Mouse (Mus musculus): ENCODE data around the gene Sh2b3. TPM values are rescaled to one million over a fixed set of nuclear protein-coding genes. Genes with fewer than 3 reads are reported as not detected.
A peak's percentile ranks its signal among the peaks of the same experiment; 100 is the strongest.

Gene Sh2b3
- polyA plus RNA-seq, 1 experiment from 2014 or later = 7.7 TPM

- ATAC-seq = no peak
Observed at GRCm38 (mm10) chr5:121867963-121868362, 30.5 kb upstream of the Sh2b3 start.

DNA sequence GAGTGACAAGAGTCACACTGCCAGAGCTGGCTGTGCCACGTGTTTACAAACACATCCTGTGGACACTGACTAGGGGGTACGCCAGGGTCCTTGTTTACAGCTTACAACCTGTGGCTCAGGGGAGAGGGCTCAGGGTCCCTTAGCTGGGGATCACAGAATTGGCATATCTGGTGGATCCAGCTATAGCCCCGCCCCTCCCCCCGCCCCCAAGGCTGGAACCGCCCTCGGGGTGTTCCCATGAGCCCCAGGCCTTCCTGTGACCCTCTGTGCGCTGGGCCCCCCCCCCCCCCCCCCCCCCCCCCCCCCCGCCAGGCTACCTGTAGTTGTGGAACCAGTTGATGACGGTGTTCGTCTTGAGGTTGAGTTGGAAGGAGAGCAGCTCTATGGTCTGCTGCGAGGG is 26.9 kb upstream of the Sh2b3 start:
- Histone ChIP-seq H3K4me3 (ENCODE audit: low read length) (peak overlapping the region; percentile 24), H3K9me3 (ENCODE audit: control insufficient read depth, low read length) (no peaks in the 10 kb centered on the region), H3K36me3 (ENCODE audit: control insufficient read depth, insufficient read depth, low read length) (peaks cover 5% of the 10 kb centered on the region; the same call in 1 of the 2 replicates), H3K4me1 (ENCODE audit: control insufficient read depth, insufficient read depth, low read length) (peaks cover 2% of the 10 kb centered on the region; the same call in 1 of the 2 replicates), H3K9ac (ENCODE audit: low read depth, low read length) (peak overlapping the region; percentile 57; the same call in 1 of the 2 replicates), H3K27me3 (replicated peaks; ENCODE audit: control insufficient read depth, insufficient read depth, low read length) (no peaks in the 10 kb centered on the region), H3K4me2 (ENCODE audit: low read depth, low read length) (peak overlapping the region; percentile 39), H3K27ac (ENCODE audit: low read length) (no peak overlapping the region)
- peak; percentile 22 for ATAC-seq
- WGBS = 8% methylated on average over 8 of the region's 11 CpGs

More at GRCm38 (mm10) chr5:121867963-121868362, 30.5 kb upstream of the Sh2b3 start:
- Histone ChIP-seq H3K4me2 (ENCODE audit: low read depth, low read length) (no peak overlapping the region), H3K9ac (ENCODE audit: low read depth, low read length) (no peak overlapping the region), H3K4me3 (ENCODE audit: low read length) (no peak overlapping the region), H3K36me3 (ENCODE audit: control insufficient read depth, insufficient read depth, low read length) (no peaks in the 10 kb centered on the region), H3K27ac (ENCODE audit: low read length) (no peak overlapping the region), H3K27me3 (replicated peaks; ENCODE audit: control insufficient read depth, insufficient read depth, low read length) (no peaks in the 10 kb centered on the region), H3K9me3 (ENCODE audit: control insufficient read depth, low read length) (no peaks in the 10 kb centered on the region), H3K4me1 (ENCODE audit: control insufficient read depth, insufficient read depth, low read length) (peaks cover 2% of the 10 kb centered on the region; the same call in 1 of the 2 replicates)
- WGBS = 71% methylated on average over 5 of the region's 5 CpGs

- Histone ChIP-seq H3K4me2 (ENCODE audit: low read depth, low read length) (no peak overlapping the region), H3K9me3 (ENCODE audit: control insufficient read depth, low read length) (no peaks in the 10 kb centered on the region), H3K27ac (ENCODE audit: low read length) (no peak overlapping the region), H3K4me3 (ENCODE audit: low read length) (no peak overlapping the region), H3K36me3 (ENCODE audit: control insufficient read depth, insufficient read depth, low read length) (peaks cover 5% of the 10 kb centered on the region; the same call in 1 of the 2 replicates), H3K4me1 (ENCODE audit: control insufficient read depth, insufficient read depth, low read length) (peaks cover 4% of the 10 kb centered on the region; the same call in 1 of the 2 replicates), H3K9ac (ENCODE audit: low read depth, low read length) (no peak overlapping the region), H3K27me3 (replicated peaks; ENCODE audit: control insufficient read depth, insufficient read depth, low read length) (no peaks in the 10 kb centered on the region)
- ATAC-seq = peak; percentile 54
- WGBS = 45% methylated on average over 5 of the region's 5 CpGs
Observed at GRCm38 (mm10) chr5:121861964-121862363, 24.5 kb upstream of the Sh2b3 start.

- Histone ChIP-seq H3K27me3 (replicated peaks; ENCODE audit: control insufficient read depth, insufficient read depth, low read length) (no peaks in the 10 kb centered on the region), H3K36me3 (ENCODE audit: control insufficient read depth, insufficient read depth, low read length) (peaks cover 8% of the 10 kb centered on the region), H3K4me2 (ENCODE audit: low read depth, low read length) (no peak overlapping the region), H3K9me3 (ENCODE audit: control insufficient read depth, low read length) (no peaks in the 10 kb centered on the region), H3K9ac (ENCODE audit: low read depth, low read length) (no peak overlapping the region), H3K4me3 (ENCODE audit: low read length) (no peak overlapping the region), H3K27ac (ENCODE audit: low read length) (peak overlapping the region; percentile 63), H3K4me1 (ENCODE audit: control insufficient read depth, insufficient read depth, low read length) (peaks cover 25% of the 10 kb centered on the region)
- ATAC-seq = 0 out of 2 replicates have a peak, but pooled peaks have one; percentile 15
- 72% methylated on average over 12 of the region's 12 CpGs for WGBS
Observed at GRCm38 (mm10) chr5:121858427-121858826, 21.0 kb upstream of the Sh2b3 start.

DNA sequence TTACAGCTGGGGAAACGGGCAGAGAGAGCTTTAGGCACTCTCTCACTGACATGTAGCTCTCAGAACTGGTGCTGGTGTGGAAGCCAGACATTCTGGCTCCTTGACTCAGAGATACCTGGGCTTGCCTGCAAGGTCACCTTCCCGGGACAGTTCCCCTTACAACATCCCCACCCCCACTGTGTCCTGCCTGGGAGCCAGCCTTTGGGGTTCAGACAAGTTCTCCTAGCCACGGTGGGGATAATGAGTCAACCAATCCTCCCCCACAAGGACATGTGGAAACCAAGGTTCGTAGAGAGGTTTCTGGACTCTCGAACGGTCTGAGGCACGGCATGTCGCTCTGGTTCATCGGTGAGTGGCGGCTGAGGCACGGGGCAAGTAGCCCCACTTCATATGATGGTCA is 19.3 kb upstream of the Sh2b3 start:
- Histone ChIP-seq H3K4me3 (ENCODE audit: low read length) (no peak overlapping the region), H3K36me3 (ENCODE audit: control insufficient read depth, insufficient read depth, low read length) (peaks cover 19% of the 10 kb centered on the region), H3K9me3 (ENCODE audit: control insufficient read depth, low read length) (no peaks in the 10 kb centered on the region), H3K4me2 (ENCODE audit: low read depth, low read length) (no peak overlapping the region), H3K9ac (ENCODE audit: low read depth, low read length) (0 out of 2 replicates have a peak overlapping the region, but pooled peaks have one; percentile 44), H3K27ac (ENCODE audit: low read length) (peak overlapping the region; percentile 68), H3K27me3 (replicated peaks; ENCODE audit: control insufficient read depth, insufficient read depth, low read length) (no peaks in the 10 kb centered on the region), H3K4me1 (ENCODE audit: control insufficient read depth, insufficient read depth, low read length) (peaks cover 31% of the 10 kb centered on the region)
- no peak for ATAC-seq
- 85% methylated on average over 11 of the region's 11 CpGs for WGBS

GRCm38 (mm10) chr5:121854768-121855167 is 17.3 kb upstream of the Sh2b3 start:
- ATAC-seq = no peak
- Histone ChIP-seq H3K4me1 (ENCODE audit: control insufficient read depth, insufficient read depth, low read length) (peaks cover 51% of the 10 kb centered on the region), H3K4me3 (ENCODE audit: low read length) (no peak overlapping the region), H3K9ac (ENCODE audit: low read depth, low read length) (0 out of 2 replicates have a peak overlapping the region, but pooled peaks have one; percentile 8), H3K36me3 (ENCODE audit: control insufficient read depth, insufficient read depth, low read length) (peaks cover 15% of the 10 kb centered on the region), H3K9me3 (ENCODE audit: control insufficient read depth, low read length) (no peaks in the 10 kb centered on the region), H3K27me3 (replicated peaks; ENCODE audit: control insufficient read depth, insufficient read depth, low read length) (no peaks in the 10 kb centered on the region), H3K4me2 (ENCODE audit: low read depth, low read length) (no peak overlapping the region), H3K27ac (ENCODE audit: low read length) (peak overlapping the region; percentile 35)
- 78% methylated on average over 10 of the region's 10 CpGs for WGBS

GRCm38 (mm10) chr5:121853368-121854051 is 16.1 kb upstream of the Sh2b3 start:
- peak overlapping the region; percentile 81 for H3K27ac ChIP-seq (ENCODE audit: low read length)
- ATAC-seq = peak; percentile 62

GRCm38 (mm10) chr5:121849478-121850349 is 12.3 kb upstream of the Sh2b3 start:
- WGBS = 29% methylated on average over 20 of the region's 20 CpGs
- peaks cover 15% of the 10 kb centered on the region for H3K36me3 ChIP-seq (ENCODE audit: control insufficient read depth, insufficient read depth, low read length)
- peak; percentile 32 for ATAC-seq

More at GRCm38 (mm10) chr5:121853368-121854051, 16.1 kb upstream of the Sh2b3 start:
- 64% methylated on average over 9 of the region's 9 CpGs for WGBS
- H3K9me3 ChIP-seq (ENCODE audit: control insufficient read depth, low read length) = no peaks in the 10 kb centered on the region
- H3K27me3 ChIP-seq (replicated peaks; ENCODE audit: control insufficient read depth, insufficient read depth, low read length) = no peaks in the 10 kb centered on the region
- H3K4me2 ChIP-seq (ENCODE audit: low read depth, low read length) = peak overlapping the region; percentile 16; the same call in 1 of the 2 replicates
- peak overlapping the region; percentile 62 for H3K9ac ChIP-seq (ENCODE audit: low read depth, low read length)
- peaks cover 54% of the 10 kb centered on the region for H3K4me1 ChIP-seq (ENCODE audit: control insufficient read depth, insufficient read depth, low read length)
- no peak overlapping the region for H3K4me3 ChIP-seq (ENCODE audit: low read length)
- H3K36me3 ChIP-seq (ENCODE audit: control insufficient read depth, insufficient read depth, low read length) = peaks cover 15% of the 10 kb centered on the region

DNA sequence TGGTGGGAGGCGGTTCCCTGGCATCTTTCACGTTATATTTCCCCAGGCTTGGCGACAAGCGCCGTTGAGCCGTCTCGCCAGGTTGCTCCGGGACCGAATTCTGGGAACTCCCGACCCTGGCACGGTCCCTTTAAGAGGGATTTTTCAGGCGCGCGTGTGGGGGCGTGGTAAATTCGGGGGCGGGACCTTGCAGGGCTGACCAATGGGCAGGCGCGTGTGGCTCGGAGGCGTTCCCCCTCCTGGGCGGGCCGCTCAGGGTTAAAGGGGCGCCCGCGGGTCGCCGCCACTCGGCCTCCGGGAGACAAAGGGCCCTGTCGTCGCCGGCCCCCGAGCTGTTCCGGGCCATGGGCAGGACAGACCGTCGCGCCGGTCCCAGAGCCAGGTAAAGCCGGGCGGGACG is 11.3 kb upstream of the Sh2b3 start, which contains the start of gene Pheta1:
Pheta1 (plus strand) TSS at position 242 of the 400 bp plus-strand sequence.
- peak within 1 kb of the TSS; percentile 78 for H3K4me2 ChIP-seq (ENCODE audit: low read depth, low read length)
- H3K36me3 ChIP-seq (ENCODE audit: control insufficient read depth, insufficient read depth, low read length) = peaks cover 14% of the 10 kb centered on the region
- H3K9me3 ChIP-seq (ENCODE audit: control insufficient read depth, low read length) = no peaks in the 10 kb centered on the region
- WGBS = 0% methylated on average over 41 of the region's 42 CpGs
- ATAC-seq = peak; percentile 83
- H3K4me1 ChIP-seq (ENCODE audit: control insufficient read depth, insufficient read depth, low read length) = peaks cover 31% of the 10 kb centered on the region
- H3K9ac ChIP-seq (ENCODE audit: low read depth, low read length) = peak within 1 kb of the TSS; percentile 91
- H3K4me3 ChIP-seq (ENCODE audit: low read length) = peak within 1 kb of the TSS; percentile 87
- no peaks in the 10 kb centered on the region for H3K27me3 ChIP-seq (replicated peaks; ENCODE audit: control insufficient read depth, insufficient read depth, low read length)
- peak within 1 kb of the TSS; percentile 80 for H3K27ac ChIP-seq (ENCODE audit: low read length)

More at GRCm38 (mm10) chr5:121849478-121850349, 12.3 kb upstream of the Sh2b3 start:
- Histone ChIP-seq H3K27me3 (replicated peaks; ENCODE audit: control insufficient read depth, insufficient read depth, low read length) (no peaks in the 10 kb centered on the region), H3K9ac (ENCODE audit: low read depth, low read length) (peak overlapping the region; percentile 91), H3K9me3 (ENCODE audit: control insufficient read depth, low read length) (no peaks in the 10 kb centered on the region), H3K4me1 (ENCODE audit: control insufficient read depth, insufficient read depth, low read length) (peaks cover 41% of the 10 kb centered on the region), H3K4me3 (ENCODE audit: low read length) (peak overlapping the region; percentile 87), H3K4me2 (ENCODE audit: low read depth, low read length) (peak overlapping the region; percentile 62), H3K27ac (ENCODE audit: low read length) (peak overlapping the region; percentile 80)

All from intestine, embryonic 16.5 days (tissue).